Mouse (Mus musculus) kidney, postnatal 14 days (tissue): ENCODE results near the gene Sh3bgr.

Source experiments
- DNase-seq: peaks from one replicate; pipeline ENCODE4 v3.0.0; 2022; ENCODE audit warnings: mixed read lengths

The Sh3bgr gene

DNA sequence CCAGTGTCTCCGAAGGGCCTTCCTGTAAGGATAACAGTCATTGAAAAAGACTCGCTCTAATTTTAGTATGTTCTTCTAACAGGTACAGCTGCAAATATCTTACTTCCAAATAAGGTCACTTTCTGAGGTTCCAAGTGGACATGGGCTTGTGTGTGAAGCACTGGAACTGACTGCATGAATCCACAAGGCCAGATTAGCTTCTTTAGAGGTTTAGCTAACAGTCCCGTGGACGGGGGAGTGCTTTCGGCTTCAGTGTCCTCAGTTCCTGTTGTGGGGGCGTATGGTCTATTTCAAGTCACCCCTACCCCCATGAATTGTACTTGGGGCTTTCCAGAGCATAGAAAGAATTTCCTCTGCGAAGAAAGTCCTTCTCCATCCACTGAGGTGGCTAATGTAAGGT lies 10.6 kb downstream of the Sh3bgr start:
- no peak for DNase-seq

DNA sequence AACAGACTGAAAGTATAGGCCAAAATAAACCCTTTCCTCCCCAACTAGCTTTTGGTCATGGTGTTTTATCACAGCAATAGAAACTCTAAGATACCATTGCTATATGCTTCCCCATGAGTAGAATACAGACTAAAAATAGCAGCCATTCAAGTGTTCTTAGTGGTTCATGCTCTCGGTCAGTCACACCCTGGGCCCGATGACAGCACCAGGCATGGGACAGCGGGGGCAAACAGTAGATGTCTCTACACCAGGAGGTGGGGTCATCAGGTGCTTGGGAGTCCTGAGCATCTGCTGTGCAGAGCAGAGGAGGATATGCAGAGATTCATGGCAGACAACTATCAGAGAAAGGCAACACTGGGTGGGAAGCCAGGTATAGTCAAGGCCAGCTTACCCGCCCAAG lies 12.8 kb downstream of the Sh3bgr start:
- DNase-seq, result no peak

DNA sequence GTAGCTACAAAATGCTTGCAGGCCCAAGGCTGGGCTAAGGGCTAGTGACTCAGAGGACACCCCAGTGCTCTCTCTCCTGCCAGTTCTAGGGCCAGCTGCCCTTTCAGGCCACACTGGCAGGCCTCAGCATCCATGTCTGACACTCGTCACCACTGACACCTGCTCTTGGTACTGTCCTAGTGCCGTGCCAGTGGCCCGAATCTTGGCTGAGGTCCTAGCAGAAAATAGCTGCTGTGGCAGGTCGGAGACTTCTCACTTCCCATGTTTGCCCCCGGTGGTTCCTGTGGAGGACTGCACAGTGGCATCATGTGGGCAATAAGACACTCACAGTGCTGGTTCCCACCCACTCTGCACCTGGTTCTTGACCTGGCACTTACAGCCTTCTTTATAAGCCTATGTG lies 21.2 kb downstream of the Sh3bgr start:
- DNase-seq, result no peak

DNA sequence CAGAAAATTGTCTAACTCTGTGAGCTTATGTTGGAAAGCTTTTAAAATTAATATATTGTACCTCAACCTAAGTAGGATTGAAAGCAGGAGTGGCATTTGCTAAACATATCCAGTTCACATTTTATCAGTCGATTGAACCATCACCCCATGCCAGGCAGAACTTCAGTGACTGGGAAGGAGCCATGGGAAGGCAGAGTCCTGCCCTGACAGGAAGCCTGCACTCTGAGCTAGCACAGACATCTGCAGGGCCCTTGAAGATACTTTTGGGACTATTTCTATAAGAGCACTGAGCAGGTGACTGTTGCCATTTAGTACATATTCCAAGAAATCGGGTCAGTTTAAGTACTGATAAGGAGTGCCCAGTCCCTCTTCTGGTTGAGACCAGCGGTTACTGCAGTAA lies 21.7 kb downstream of the Sh3bgr start:
- DNase-seq, result no peak

DNA sequence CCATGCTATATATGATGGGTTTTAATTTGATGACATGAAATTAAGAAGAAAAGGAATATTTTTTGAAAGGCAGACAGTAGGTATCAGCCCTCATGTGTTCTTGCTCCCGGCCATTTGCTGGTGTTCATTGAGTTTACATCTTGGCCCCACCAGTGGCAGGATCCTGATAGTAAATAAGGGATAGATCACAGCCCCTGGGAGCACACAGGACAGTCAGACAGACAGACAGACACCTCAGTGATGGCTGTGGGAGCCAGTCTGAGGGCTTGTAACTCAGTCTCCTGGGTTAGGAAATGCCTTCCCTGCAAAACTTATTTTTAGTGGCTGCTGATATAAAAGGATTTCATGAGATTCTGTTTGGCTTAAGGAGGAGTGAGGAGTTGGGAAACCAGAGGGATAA lies 22.2 kb downstream of the Sh3bgr start:
- no peak for DNase-seq

DNA sequence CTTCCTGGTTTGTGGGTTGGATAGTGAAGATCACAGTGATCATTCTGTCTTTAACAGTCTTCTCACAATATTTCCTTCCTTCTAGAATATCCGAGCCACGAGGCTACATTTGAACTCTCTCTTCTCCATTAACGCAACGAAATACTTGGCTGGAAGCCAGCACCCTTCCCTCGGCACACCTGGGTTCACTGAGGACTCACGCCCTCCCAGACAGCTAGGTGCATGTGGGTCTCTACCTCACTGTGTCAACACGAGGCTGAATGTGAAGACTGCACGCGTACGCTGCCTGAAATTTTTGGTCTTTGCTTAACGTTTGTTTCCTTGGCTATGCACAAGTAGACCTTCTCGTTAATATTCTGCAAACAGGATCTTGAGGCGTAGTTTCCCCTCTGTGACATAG lies 28.2 kb downstream of the Sh3bgr start:
- DNase-seq, result no peak

DNA sequence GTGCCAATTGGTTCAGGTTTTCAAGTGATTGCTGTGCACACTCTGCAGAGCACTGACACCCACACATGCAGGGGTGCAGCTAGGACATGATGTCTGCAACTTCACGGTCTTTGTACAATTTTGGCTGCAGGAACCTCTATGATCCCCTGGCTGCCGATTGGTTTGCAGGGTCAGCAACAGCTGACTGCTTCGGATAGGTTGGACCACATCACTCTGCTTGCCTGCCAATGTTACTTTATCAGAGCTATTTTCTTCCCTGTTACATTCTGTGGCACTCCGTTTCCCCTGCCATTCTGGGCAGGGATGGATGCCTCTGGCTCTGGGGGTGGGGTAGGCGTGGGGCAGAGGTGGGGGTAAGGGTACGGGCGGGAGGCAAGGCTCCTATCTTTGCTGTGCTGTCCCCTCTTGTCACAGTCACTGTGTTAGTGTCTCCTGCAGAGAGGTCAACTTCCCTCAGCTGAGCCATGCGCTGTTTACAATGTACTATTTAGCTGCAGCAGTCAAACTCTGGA lies 28.9 kb downstream of the Sh3bgr start:
- DNase-seq, result no peak

DNA sequence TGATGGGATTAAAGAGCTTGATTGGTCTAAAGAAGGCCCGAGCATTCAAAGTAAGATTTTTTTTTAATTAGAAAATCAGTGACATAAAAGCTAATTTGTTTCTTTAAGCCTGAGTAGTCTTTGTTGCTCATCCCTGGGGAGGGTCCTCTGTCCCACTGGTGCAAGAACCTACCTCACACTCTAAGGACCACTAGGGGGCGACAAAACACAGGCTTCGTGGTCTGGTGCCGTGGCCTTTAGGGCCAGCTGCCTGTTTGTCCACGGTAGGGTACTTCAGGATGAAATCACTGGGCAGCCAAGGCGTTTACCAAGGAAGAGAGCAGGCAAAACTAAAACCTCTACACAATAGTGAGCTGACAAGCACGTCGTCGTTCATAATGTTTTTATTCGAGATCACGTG lies 30.2 kb downstream of the Sh3bgr start:
- peak; percentile 83 for DNase-seq

DNA sequence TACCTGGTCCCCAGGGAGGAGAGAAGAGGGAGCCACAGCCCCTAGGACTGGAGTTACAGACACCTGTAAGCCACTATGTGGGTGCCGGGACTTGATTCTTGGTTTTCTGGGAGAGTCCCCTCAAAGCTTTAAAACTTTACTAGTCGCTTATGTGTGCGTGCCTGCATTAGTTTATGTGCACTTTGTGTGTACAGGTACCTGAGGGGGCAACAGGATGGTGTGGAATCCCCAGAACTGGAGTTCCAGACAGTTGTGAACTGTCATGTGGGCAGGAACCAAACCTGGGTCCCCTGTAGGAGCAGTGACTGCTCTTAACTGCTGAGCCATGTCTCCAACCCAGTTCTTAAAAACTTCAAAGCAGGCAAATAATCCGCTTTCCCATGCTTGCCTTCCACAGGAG lies 31.0 kb downstream of the Sh3bgr start:
- no peak for DNase-seq

DNA sequence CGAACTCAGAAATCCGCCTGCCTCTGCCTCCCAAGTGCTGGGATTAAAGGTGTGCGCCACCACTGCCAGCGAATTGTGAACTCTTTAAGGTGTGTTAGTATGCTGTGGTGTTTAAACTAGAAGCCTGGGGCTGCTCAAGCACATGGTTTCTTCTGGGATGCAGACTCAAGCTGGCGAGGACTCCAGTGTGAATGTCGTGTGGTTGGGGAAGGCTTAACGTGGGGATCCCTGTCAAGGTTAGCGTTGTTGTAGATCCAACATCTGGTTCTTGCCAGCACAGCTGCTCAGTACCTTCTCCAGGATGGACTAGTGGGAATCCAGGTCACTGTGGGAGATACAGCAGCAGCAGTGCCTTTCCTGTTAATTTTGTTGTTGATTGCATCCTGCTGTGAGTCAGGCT lies 31.7 kb downstream of the Sh3bgr start:
- no peak for DNase-seq

DNA sequence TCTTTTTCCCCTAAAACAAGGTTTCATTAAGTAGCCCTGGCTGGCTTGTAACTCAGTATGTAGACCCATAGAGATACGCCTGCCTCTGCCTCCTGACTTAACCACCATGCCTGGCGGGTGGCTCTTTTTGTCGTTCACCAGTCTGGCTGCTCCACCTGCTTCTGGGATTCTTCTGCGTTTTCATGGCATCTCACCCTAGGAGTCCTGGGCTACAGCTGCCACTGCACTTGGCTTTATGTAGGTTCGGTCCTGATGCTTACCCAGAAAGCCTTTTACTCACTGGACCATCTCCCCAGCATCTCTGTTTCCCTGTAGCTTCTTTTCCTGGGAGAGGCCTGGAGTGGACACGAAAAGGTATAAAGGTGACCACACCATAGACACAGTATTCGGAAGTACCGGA lies 33.7 kb downstream of the Sh3bgr start:
- DNase-seq, result no peak

DNA sequence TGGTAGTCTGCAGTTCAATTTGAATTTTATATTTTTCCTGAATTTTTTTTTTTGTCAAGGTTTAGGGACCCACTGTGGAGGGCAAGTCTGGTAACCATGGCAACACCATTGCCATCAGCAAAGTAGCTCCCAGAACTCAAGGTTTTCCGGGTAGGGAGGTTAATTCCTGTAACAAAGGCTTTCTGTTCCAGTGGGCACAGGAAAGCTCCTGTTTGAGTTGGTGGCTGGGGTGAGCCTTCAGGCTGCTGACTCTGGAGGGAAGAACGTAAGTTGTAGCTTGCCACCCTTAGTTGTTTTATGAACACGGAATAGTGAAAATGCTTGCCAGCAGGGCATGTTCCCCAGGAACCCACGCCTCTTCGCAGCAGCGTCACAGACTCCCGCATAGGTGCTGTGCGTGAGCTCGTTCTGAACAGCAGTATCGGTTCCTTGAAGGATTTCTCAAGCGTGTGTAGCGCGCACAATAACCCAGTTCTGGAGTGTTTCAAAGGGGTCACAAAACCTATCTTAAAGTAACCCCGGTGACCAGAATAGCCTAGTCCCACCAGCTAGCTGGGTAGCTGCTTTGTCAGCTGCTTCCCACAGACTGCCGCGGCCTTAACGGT lies 35.2 kb downstream of the Sh3bgr start, which contains the start of gene B3galt5:
B3galt5 (plus strand) TSS at position 436 of the 605 bp plus-strand sequence.
- no peak for DNase-seq

DNA sequence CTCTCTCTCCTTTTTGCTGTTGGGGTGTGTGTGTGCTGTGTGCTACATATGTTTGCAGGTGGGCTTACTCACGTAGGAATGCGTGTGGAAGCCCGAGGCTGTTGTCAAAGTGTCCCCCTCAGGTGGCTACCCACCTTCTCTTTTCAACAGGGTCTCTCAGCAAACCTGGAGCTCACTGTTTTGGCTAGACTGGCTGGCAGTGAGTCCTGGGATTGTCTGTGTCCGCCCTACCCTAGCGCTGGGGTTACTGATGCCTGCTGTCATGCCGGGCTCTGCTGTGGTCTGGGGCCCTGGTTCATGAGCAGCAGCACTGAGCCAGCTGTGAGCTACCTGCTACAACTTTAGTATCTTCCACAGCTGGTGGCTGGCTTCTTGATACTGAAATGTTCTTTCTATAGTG lies 44.2 kb downstream of the Sh3bgr start:
- DNase-seq, result no peak

DNA sequence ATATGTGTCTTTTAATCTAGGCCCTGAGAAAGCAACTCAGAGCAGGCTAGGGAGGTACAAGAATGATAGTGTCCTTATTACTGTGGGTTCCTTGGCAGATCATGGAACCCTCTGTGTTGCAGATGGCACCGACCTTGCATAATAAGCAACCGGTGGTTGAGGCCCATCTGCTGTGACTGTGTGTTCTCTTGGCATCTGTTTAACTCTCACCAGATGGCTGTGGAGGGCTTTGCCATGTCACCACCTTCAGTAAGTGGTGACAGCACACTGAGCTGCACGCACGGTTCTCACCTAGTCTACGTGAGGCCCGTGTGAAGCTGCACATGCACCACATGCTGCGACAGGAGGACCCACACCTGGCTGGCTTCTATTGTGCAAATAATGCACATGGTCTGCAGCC lies 49.4 kb downstream of the Sh3bgr start:
- DNase-seq, result no peak

DNA sequence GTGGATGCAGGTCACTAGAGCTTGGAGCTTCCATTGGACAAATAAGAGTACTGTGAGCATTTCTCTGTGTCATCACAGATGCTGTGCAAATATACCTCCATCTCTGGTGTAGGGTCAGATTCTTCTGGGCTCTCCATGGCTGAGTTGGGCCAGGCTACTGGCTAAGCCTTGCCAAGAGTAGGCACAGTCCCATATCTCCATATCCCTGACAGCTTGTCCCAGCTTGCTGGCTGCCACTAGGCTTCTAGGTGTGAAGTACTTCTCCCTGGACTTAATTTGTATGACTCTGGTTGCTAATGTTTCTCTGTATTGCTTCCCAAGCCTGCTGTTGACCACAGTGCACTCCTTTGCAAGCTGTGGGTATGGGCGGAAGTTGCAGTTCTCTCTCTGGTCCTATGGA lies 51.9 kb downstream of the Sh3bgr start:
- no peak for DNase-seq

DNA sequence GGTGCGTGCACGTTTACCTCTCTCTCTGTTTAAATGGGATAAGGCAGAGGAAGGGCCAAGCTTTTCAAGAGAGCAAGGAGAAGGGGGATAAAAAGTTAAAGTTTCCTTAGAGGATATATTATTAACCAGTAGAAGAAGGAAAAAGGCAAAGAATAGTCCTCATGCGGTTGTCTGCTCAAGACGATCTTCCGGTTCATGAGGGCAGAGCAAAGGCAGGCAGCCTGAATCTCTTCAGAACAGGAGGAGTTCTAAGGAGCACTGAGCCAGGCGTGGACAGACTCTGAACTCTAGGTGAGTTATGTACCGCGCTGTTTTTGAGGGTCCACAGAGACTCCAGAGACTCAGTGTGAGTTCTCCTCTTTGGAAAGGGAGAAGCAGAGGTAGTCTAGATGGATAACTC lies 58.2 kb downstream of the Sh3bgr start:
- peak; percentile 41 for DNase-seq

DNA sequence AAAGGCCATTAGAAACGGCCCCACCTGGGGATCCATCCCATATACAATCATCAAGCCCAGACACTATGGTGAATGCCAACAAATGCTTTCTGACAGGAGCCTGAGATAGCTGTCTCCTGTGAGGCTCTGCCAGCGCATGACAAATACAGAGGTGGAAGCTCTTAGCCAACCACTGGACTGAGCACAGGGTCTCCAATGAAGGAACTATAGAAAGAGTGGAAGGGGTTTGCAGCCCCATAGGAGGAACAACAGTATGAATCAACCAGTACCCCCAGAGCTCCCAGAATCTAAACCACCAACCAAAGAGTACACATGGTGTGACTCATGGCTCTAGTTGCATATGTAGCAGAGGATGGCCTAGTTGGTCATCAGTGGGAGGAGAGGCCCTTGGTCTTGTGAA lies 71.5 kb downstream of the Sh3bgr start:
- no peak for DNase-seq

DNA sequence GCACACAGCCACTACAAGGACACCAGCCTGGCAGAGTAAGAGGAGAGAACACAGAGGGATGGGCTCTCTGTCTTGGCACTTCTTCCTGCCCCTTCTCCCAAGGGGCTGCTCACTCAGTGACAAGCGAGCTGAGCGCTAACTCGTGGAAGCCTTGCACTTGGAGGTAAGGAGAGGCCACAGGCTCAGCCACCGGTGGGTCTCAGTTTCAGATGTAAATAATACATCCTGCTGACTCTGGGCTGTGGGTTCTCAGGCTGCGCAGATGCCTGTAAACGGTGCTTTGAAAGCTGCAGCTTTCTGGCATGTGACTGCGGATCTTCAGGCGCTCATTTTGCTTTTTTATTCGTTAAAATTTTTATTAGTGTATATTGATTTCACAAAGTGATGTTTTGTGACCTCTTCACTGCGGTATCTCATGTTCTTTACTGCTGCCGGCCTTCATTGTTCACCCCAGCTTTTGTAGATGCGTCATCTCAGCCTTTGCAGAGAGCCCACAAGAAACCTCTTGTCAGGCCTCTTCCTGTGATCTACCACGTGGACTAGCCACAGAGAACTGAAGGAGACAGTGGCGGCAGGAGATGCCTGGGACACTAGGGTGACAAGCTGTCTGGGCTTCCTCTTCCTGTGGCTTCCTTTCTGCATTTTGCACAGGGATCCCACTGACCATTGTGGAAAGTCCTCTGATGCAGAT lies 72.8 kb downstream of the Sh3bgr start:
- no peak for DNase-seq

DNA sequence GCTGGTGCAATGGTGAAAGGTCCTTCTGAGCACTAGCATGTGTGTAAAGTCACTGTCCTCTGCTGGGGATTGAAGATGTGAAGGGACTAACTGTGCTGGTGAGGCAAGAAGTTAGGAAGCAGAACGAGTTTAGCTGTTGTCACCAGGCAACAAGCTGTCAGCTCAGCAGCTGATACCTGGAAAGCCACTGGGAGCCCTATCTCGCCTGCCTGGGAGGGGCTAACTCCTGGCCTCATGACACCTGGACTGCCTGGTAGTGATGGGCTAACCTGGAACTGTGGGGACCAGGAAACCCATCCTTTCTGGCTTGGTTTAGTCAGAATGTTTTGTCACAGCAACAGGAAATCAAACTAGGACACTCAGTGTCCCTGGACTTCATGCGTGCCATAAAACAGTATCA lies 76.3 kb downstream of the Sh3bgr start:
- no peak for DNase-seq
